Mouse (Mus musculus) embryonic facial prominence, embryonic 10.5 days (tissue): ENCODE results near the gene Mdp1. TPM values are rescaled to one million over a fixed set of nuclear protein-coding genes. Genes with fewer than 3 reads are reported as not detected.

Experiments used
- DNase-seq: peaks from one replicate; pipeline ENCODE4 v3.0.0-alpha.2; 2017; ENCODE audit warnings: low spot score
- H3K27ac ChIP-seq: fragments of 300-500 bp; sonication (generic); replicated peaks from 2 replicates; pipeline ENCODE4 v1.5.1; 2016; ENCODE audit warnings: mild to moderate bottlenecking
- H3K27me3 ChIP-seq: fragments of 300-500 bp; sonication (generic); replicated peaks from 2 replicates; pipeline ENCODE4 v1.6.1; 2016; ENCODE audit warnings: low read depth, mild to moderate bottlenecking; ENCODE audit not compliant: poor library complexity, severe bottlenecking
- H3K36me3 ChIP-seq: fragments of 300-500 bp; sonication (generic); replicated peaks from 2 replicates; pipeline ENCODE4 v1.6.1; 2016; ENCODE audit warnings: mild to moderate bottlenecking, moderate library complexity
- H3K4me1 ChIP-seq: fragments of 300-500 bp; sonication (generic); 2 replicates; pipeline ENCODE4 v1.6.1; 2016
- H3K4me3 ChIP-seq: fragments of 300-500 bp; sonication (generic); 2 replicates; pipeline ENCODE4 v1.5.1; 2016; ENCODE audit warnings: mild to moderate bottlenecking, moderate library complexity
- H3K9me3 ChIP-seq: fragments of 300-500 bp; sonication (generic); 2 replicates; pipeline ENCODE4 v1.6.1; 2016; ENCODE audit warnings: mild to moderate bottlenecking
- WGBS: fragments of 180-500 bp; shearing (Covaris S2); methylation state at CpG from one replicate; pipeline ENCODE4 v1.1.7; 2016; 5-methylcytosine and 5-hydroxymethylcytosine counted together
- polyA plus RNA-seq: library from polyadenylated mRNA; unstranded; fragments of >200 nt; fragmentation: Nextera tagmentation; extraction: Ambion mirVana; gene quantifications from 2 replicates; pipeline ENCODE4 v1.2.1, GENCODE M21; 2016

Gene Mdp1
- 62.1 and 66.3 TPM in 2 replicates for polyA plus RNA-seq

DNA sequence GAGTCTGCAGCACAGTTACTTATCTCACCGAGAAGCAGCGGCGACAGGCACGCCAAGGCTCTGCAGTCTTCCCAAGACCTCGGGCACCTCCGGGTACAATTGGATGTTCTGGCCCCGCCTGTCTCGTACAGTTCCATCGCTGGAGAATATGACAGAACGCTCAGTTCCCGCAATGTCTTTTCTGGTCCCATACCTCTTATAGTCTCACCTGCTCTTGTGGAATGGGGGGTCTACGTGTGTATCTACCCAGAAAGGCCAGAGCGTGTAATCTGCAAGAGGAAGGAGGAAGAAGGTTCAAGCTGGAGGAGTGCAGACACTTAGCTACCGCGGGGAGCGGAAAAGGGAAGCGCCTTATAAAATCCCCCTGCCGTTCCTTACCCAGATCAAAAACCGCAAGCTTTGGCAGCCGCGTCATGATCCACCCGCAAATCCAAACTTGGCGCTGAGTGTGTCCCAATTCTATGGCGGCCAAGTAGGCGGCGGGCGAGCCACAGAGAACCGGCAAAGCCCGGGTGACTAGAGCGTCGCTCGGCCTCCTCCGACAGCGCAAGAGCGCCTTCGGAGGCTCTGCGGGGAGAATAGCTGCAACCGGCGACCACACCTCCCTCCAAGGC lies at the start of gene Mdp1:
Mdp1 (minus strand) TSS at position 549 of the 614 bp plus-strand sequence.
- peak; percentile 85 for DNase-seq
- under 1% methylated on average over 39 of the region's 39 CpGs for WGBS
- Histone ChIP-seq H3K36me3 (peaks cover 57% of the 10 kb centered on the region), H3K4me1 (peaks cover 12% of the 10 kb centered on the region), H3K9me3 (no peaks in the 10 kb centered on the region), H3K27me3 (no peaks in the 10 kb centered on the region), H3K27ac (peak within 1 kb of the TSS; percentile 83), H3K4me3 (peak within 1 kb of the TSS; percentile 83)

- Histone ChIP-seq H3K27ac (no peak overlapping the region), H3K4me3 (no peak overlapping the region), H3K4me1 (peaks cover 18% of the 10 kb centered on the region), H3K36me3 (no peaks in the 10 kb centered on the region), H3K27me3 (peaks cover 30% of the 10 kb centered on the region), H3K9me3 (no peaks in the 10 kb centered on the region)
- WGBS: 91% methylated on average over 4 of the region's 4 CpGs
- DNase-seq: no peak
These were observed 49.2 kb upstream of the Mdp1 start for GRCm38 (mm10) chr14:55709509-55709908.

DNA sequence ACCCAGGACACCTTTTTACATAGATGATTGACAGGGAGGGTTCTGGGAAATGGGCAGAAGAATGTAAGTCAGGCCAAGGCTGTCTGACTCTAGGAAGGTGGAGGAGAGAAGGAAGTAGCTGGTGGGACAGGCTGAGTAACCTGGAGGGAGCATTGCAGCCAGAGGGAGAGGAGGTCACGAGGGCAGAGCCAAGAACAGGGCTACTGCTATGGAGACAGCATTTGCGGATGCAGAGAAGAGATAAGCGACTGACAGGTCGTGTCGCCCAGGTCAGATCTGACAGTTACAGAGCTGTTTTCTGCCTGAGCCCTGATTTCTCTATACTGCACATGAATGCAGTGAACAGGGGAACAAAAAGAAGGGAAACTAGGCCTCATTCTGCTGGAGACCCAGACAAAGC lies 47.1 kb upstream of the Mdp1 start:
- Histone ChIP-seq H3K27me3 (peaks cover 11% of the 10 kb centered on the region), H3K4me3 (no peak overlapping the region), H3K27ac (no peak overlapping the region), H3K9me3 (no peaks in the 10 kb centered on the region), H3K4me1 (peaks cover 5% of the 10 kb centered on the region; the same call in 1 of the 2 replicates), H3K36me3 (no peaks in the 10 kb centered on the region)
- DNase-seq: no peak
- 75% methylated on average over 5 of the region's 5 CpGs for WGBS

DNA sequence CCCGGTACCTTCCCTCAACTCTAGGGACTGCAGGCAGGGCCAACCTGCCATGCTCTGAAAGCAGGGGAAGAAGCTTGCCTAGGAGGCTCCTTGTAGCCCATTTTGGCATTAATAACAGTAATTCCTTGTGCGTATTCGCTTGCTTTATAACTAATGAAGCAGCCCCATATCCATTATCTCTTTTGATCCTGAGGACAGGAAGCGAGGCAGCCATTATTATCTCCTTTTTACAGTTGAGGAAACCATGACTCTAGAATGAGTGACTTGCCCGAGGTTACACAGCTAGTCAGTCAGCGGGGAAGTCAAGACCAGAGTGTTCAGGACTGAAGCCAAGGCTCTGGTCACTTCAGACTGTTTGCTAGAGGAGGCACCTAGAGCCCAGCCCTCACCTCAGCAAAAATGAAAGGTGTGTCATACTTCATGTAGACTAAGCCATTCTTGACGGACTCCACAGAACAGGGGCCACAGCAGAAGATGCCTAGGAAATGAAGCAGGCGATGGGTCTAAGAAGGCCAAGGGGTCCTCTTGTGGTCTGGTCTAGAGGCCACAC lies 45.8 kb upstream of the Mdp1 start:
- H3K9me3 ChIP-seq: no peaks in the 10 kb centered on the region
- no peaks in the 10 kb centered on the region for H3K27me3 ChIP-seq
- no peak overlapping the region for H3K27ac ChIP-seq
- WGBS: 91% methylated on average over 8 of the region's 8 CpGs
- H3K4me1 ChIP-seq: peaks cover 5% of the 10 kb centered on the region; the same call in 1 of the 2 replicates
- DNase-seq: no peak
- no peak overlapping the region for H3K4me3 ChIP-seq
- no peaks in the 10 kb centered on the region for H3K36me3 ChIP-seq

GRCm38 (mm10) chr14:55702761-55703160 lies 42.5 kb upstream of the Mdp1 start:
- Histone ChIP-seq H3K27ac (no peak overlapping the region), H3K36me3 (no peaks in the 10 kb centered on the region), H3K9me3 (no peaks in the 10 kb centered on the region), H3K27me3 (no peaks in the 10 kb centered on the region), H3K4me3 (no peak overlapping the region), H3K4me1 (peaks cover 3% of the 10 kb centered on the region; the same call in 1 of the 2 replicates)
- no peak for DNase-seq
- 70% methylated on average over 6 of the region's 6 CpGs for WGBS

GRCm38 (mm10) chr14:55701131-55701530 lies 40.8 kb upstream of the Mdp1 start:
- Histone ChIP-seq H3K27me3 (no peaks in the 10 kb centered on the region), H3K27ac (no peak overlapping the region), H3K4me1 (peaks cover 3% of the 10 kb centered on the region; the same call in 1 of the 2 replicates), H3K36me3 (no peaks in the 10 kb centered on the region), H3K4me3 (no peak overlapping the region), H3K9me3 (no peaks in the 10 kb centered on the region)
- WGBS: 65% methylated on average over 9 of the region's 9 CpGs
- DNase-seq: no peak

GRCm38 (mm10) chr14:55697226-55697625 lies 36.9 kb upstream of the Mdp1 start:
- no peak for DNase-seq
- WGBS: 83% methylated on average over 4 of the region's 4 CpGs
- no peak overlapping the region for H3K27ac ChIP-seq
- H3K9me3 ChIP-seq: no peaks in the 10 kb centered on the region
- no peak overlapping the region for H3K4me3 ChIP-seq
- peaks cover 3% of the 10 kb centered on the region; the same call in 1 of the 2 replicates for H3K4me1 ChIP-seq
- no peaks in the 10 kb centered on the region for H3K36me3 ChIP-seq
- no peaks in the 10 kb centered on the region for H3K27me3 ChIP-seq

GRCm38 (mm10) chr14:55689433-55689832 lies 29.1 kb upstream of the Mdp1 start:
- no peaks in the 10 kb centered on the region for H3K4me1 ChIP-seq
- no peak overlapping the region for H3K27ac ChIP-seq
- WGBS: 77% methylated on average over 10 of the region's 10 CpGs
- H3K36me3 ChIP-seq: no peaks in the 10 kb centered on the region
- no peak for DNase-seq
- H3K9me3 ChIP-seq: no peaks in the 10 kb centered on the region
- no peaks in the 10 kb centered on the region for H3K27me3 ChIP-seq
- H3K4me3 ChIP-seq: no peak overlapping the region

- Histone ChIP-seq H3K9me3 (no peaks in the 10 kb centered on the region), H3K4me1 (peaks cover 17% of the 10 kb centered on the region), H3K36me3 (peaks cover 35% of the 10 kb centered on the region), H3K4me3 (peak overlapping the region; percentile 85), H3K27me3 (no peaks in the 10 kb centered on the region), H3K27ac (0 out of 2 replicates have a peak overlapping the region, but pooled peaks have one; percentile 92)
- 19% methylated on average over 3 of the region's 3 CpGs for WGBS
- DNase-seq: no peak
These were observed 21.8 kb upstream of the Mdp1 start for GRCm38 (mm10) chr14:55682118-55682493.

GRCm38 (mm10) chr14:55681160-55682117 lies 21.1 kb upstream of the Mdp1 start, which contains the start of gene Tinf2:
Gene Tinf2 (minus strand): TSS chr14:55681820.
- Histone ChIP-seq H3K27ac (peak within 1 kb of the TSS; percentile 92), H3K36me3 (peaks cover 42% of the 10 kb centered on the region)
- WGBS: under 1% methylated on average over 66 of the region's 66 CpGs

DNA sequence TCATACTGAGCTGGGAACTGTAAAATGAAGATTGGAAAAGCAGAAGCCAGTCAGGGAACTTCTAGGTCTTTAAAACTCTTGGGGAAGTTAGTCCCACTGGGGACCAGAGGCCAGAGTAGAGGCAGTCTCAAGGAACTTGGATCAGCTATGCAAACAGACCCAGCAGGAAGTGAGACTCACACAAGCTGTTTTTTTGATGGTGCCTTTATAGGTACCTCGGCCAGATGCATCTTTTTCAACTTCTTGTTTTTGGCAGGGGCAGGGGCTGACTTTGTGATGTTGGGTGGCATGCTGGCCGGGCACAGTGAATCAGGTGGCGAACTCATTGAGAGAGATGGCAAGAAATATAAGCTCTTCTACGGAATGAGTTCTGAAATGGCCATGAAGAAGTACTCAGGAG lies 17.3 kb upstream of the Mdp1 start:
- Histone ChIP-seq H3K9me3 (no peaks in the 10 kb centered on the region), H3K4me1 (peaks cover 22% of the 10 kb centered on the region), H3K27ac (no peak overlapping the region), H3K4me3 (no peak overlapping the region), H3K27me3 (no peaks in the 10 kb centered on the region), H3K36me3 (peaks cover 61% of the 10 kb centered on the region)
- WGBS: 86% methylated on average over 4 of the region's 4 CpGs
- DNase-seq: no peak

More at GRCm38 (mm10) chr14:55681160-55682117, 21.1 kb upstream of the Mdp1 start, which contains the start of gene Tinf2:
- DNase-seq: peak; percentile 97
- peak within 1 kb of the TSS; percentile 85 for H3K4me3 ChIP-seq
- peaks cover 17% of the 10 kb centered on the region for H3K4me1 ChIP-seq
- no peaks in the 10 kb centered on the region for H3K27me3 ChIP-seq
- no peaks in the 10 kb centered on the region for H3K9me3 ChIP-seq

DNA sequence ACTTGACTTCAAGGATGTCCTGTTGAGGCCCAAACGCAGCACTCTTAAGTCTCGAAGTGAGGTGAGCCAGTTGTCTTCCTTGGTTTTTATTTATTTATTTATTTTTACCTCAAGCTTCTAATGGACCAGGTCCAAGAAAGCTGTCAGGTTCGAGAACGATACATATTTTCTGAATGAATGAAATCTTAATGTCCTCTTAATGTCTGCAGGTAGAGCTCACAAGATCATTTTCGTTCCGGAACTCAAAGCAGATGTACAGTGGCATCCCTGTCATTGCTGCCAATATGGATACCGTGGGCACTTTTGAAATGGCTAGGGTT lies 12.4 kb upstream of the Mdp1 start:
- Histone ChIP-seq H3K27me3 (no peaks in the 10 kb centered on the region), H3K36me3 (peaks cover 47% of the 10 kb centered on the region), H3K9me3 (no peaks in the 10 kb centered on the region), H3K4me1 (peaks cover 20% of the 10 kb centered on the region), H3K4me3 (peak overlapping the region; percentile 92), H3K27ac (peak overlapping the region; percentile 97; the same call in 1 of the 2 replicates)
- no peak for DNase-seq
- WGBS: 81% methylated on average over 7 of the region's 7 CpGs
